Mouse (Mus musculus): ENCODE results near the gene 2810004N23Rik. TPM values are rescaled to one million over a fixed set of nuclear protein-coding genes. Genes with fewer than 3 reads are reported as not detected.

The 2810004N23Rik gene
- total and polyA plus RNA-seq, 3 experiments: 28.9 to 51.7 (median 47.3) TPM

- Histone ChIP-seq H3K36me3 (ENCODE audit: control insufficient read depth, insufficient read depth, low read length) (no peaks in the 10 kb centered on the region), H3K9ac (ENCODE audit: low read depth, low read length) (no peak overlapping the region), H3K27ac (no peak overlapping the region), H3K27me3 (ENCODE audit: control insufficient read depth, insufficient read depth, low read length) (peaks cover 24% of the 10 kb centered on the region), H3K4me3 (peak overlapping the region; percentile 3; the same call in 1 of the 2 replicates), H3K4me1 (ENCODE audit: control insufficient read depth, insufficient read depth, low read length) (no peaks in the 10 kb centered on the region), H3K79me2 (replicated peaks; ENCODE audit: control insufficient read depth, insufficient read depth, low read length) (no peaks in the 10 kb centered on the region)
- DNase-seq: peak in 1 of 2 experiments; percentile 23
- under 1% methylated on average over 78 of the region's 81 CpGs for WGBS
- intact Hi-C loops (cut with DNase I): no loop called here
- TF ChIP-seq CTCF (IDR thresholded peaks at IDR 0.05) (no peak), POLR2A (IDR thresholded peaks at IDR 0.05; ENCODE audit: insufficient read depth, low read depth, low read length) (no peak), EP300 (IDR thresholded peaks at IDR 0.05; ENCODE audit: insufficient read depth, low read depth, low read length) (no peak)
Observed at GRCm38 (mm10) chr8:124793661-124794485, 69.0 kb downstream of the 2810004N23Rik start.

GRCm38 (mm10) chr8:124793172-124793651 is 69.7 kb downstream of the 2810004N23Rik start:
- Histone ChIP-seq H3K4me3 (peak overlapping the region; percentile 46), H3K27ac (no peak overlapping the region), H3K36me3 (ENCODE audit: control insufficient read depth, insufficient read depth, low read length) (no peaks in the 10 kb centered on the region), H3K27me3 (ENCODE audit: control insufficient read depth, insufficient read depth, low read length) (peaks cover 24% of the 10 kb centered on the region), H3K9ac (ENCODE audit: low read depth, low read length) (no peak overlapping the region), H3K4me1 (ENCODE audit: control insufficient read depth, insufficient read depth, low read length) (no peaks in the 10 kb centered on the region), H3K79me2 (replicated peaks; ENCODE audit: control insufficient read depth, insufficient read depth, low read length) (no peaks in the 10 kb centered on the region)
- intact Hi-C loops (cut with DNase I): no loop called here
- under 1% methylated on average over 51 of the region's 51 CpGs for WGBS
- DNase-seq: peak; percentile 86 to 92
- TF ChIP-seq POLR2A (IDR thresholded peaks at IDR 0.05; ENCODE audit: insufficient read depth, low read depth, low read length) (no peak), CTCF (IDR thresholded peaks at IDR 0.05) (no peak), EP300 (IDR thresholded peaks at IDR 0.05; ENCODE audit: insufficient read depth, low read depth, low read length) (no peak)

GRCm38 (mm10) chr8:124792708-124793107 is 70.2 kb downstream of the 2810004N23Rik start, which contains the start of gene Trim67:
Gene Trim67 (plus strand): TSS chr8:124793092.
- TF ChIP-seq POLR2A (IDR thresholded peaks at IDR 0.05; ENCODE audit: insufficient read depth, low read depth, low read length): no peak
- no peak for TF ChIP-seq CTCF (IDR thresholded peaks at IDR 0.05)
- TF ChIP-seq EP300 (IDR thresholded peaks at IDR 0.05; ENCODE audit: insufficient read depth, low read depth, low read length): no peak
- no peaks in the 10 kb centered on the region for H3K4me1 ChIP-seq (ENCODE audit: control insufficient read depth, insufficient read depth, low read length)
- no peaks in the 10 kb centered on the region for H3K79me2 ChIP-seq (replicated peaks; ENCODE audit: control insufficient read depth, insufficient read depth, low read length)
- H3K36me3 ChIP-seq (ENCODE audit: control insufficient read depth, insufficient read depth, low read length): no peaks in the 10 kb centered on the region
- WGBS: 0% methylated on average over 37 of the region's 39 CpGs
- no peak within 1 kb of the TSS for H3K9ac ChIP-seq (ENCODE audit: low read depth, low read length)
- H3K27me3 ChIP-seq (ENCODE audit: control insufficient read depth, insufficient read depth, low read length): peaks cover 24% of the 10 kb centered on the region
- H3K4me3 ChIP-seq: peak within 1 kb of the TSS; percentile 46
- no peak within 1 kb of the TSS for H3K27ac ChIP-seq
- peak in 1 of 2 experiments; percentile 23 for DNase-seq
- intact Hi-C loops (cut with DNase I): no loop called here

- no peaks in the 10 kb centered on the region for H3K4me1 ChIP-seq (ENCODE audit: control insufficient read depth, insufficient read depth, low read length)
- no peak overlapping the region for H3K27ac ChIP-seq
- H3K9ac ChIP-seq (ENCODE audit: low read depth, low read length): no peak overlapping the region
- WGBS: 2% methylated on average over 32 of the region's 32 CpGs
- TF ChIP-seq EP300 (IDR thresholded peaks at IDR 0.05; ENCODE audit: insufficient read depth, low read depth, low read length) (no peak), POLR2A (IDR thresholded peaks at IDR 0.05; ENCODE audit: insufficient read depth, low read depth, low read length) (no peak), CTCF (IDR thresholded peaks at IDR 0.05) (no peak)
- H3K27me3 ChIP-seq (ENCODE audit: control insufficient read depth, insufficient read depth, low read length): peaks cover 24% of the 10 kb centered on the region
- intact Hi-C loops (cut with DNase I): no loop called here
- H3K79me2 ChIP-seq (replicated peaks; ENCODE audit: control insufficient read depth, insufficient read depth, low read length): no peaks in the 10 kb centered on the region
- no peak overlapping the region; the same call in 1 of the 2 replicates for H3K4me3 ChIP-seq
- DNase-seq: no peak
- no peaks in the 10 kb centered on the region for H3K36me3 ChIP-seq (ENCODE audit: control insufficient read depth, insufficient read depth, low read length)
Observed at GRCm38 (mm10) chr8:124792186-124792585, 70.7 kb downstream of the 2810004N23Rik start.

- no peaks in the 10 kb centered on the region for H3K79me2 ChIP-seq (replicated peaks; ENCODE audit: control insufficient read depth, insufficient read depth, low read length)
- no peak overlapping the region for H3K27ac ChIP-seq
- TF ChIP-seq CTCF (IDR thresholded peaks at IDR 0.05) (no peak), POLR2A (IDR thresholded peaks at IDR 0.05; ENCODE audit: insufficient read depth, low read depth, low read length) (no peak), EP300 (IDR thresholded peaks at IDR 0.05; ENCODE audit: insufficient read depth, low read depth, low read length) (no peak)
- H3K4me3 ChIP-seq: no peak overlapping the region
- H3K27me3 ChIP-seq (ENCODE audit: control insufficient read depth, insufficient read depth, low read length): peaks cover 24% of the 10 kb centered on the region
- 36% methylated on average over 4 of the region's 4 CpGs for WGBS
- DNase-seq: no peak
- no peak overlapping the region for H3K9ac ChIP-seq (ENCODE audit: low read depth, low read length)
- intact Hi-C loops (cut with DNase I): no loop called here
- H3K4me1 ChIP-seq (ENCODE audit: control insufficient read depth, insufficient read depth, low read length): no peaks in the 10 kb centered on the region
- H3K36me3 ChIP-seq (ENCODE audit: control insufficient read depth, insufficient read depth, low read length): no peaks in the 10 kb centered on the region
Observed at GRCm38 (mm10) chr8:124791751-124792150, 71.2 kb downstream of the 2810004N23Rik start.

GRCm38 (mm10) chr8:124790676-124791075 is 72.2 kb downstream of the 2810004N23Rik start:
- H3K79me2 ChIP-seq (replicated peaks; ENCODE audit: control insufficient read depth, insufficient read depth, low read length): no peaks in the 10 kb centered on the region
- H3K27ac ChIP-seq: no peak overlapping the region
- DNase-seq: no peak
- intact Hi-C loops (cut with DNase I): no loop called here
- 62% methylated on average over 4 of the region's 4 CpGs for WGBS
- no peak overlapping the region for H3K9ac ChIP-seq (ENCODE audit: low read depth, low read length)
- no peaks in the 10 kb centered on the region for H3K4me1 ChIP-seq (ENCODE audit: control insufficient read depth, insufficient read depth, low read length)
- TF ChIP-seq EP300 (IDR thresholded peaks at IDR 0.05; ENCODE audit: insufficient read depth, low read depth, low read length): no peak
- TF ChIP-seq POLR2A (IDR thresholded peaks at IDR 0.05; ENCODE audit: insufficient read depth, low read depth, low read length): no peak
- no peak for TF ChIP-seq CTCF (IDR thresholded peaks at IDR 0.05)
- H3K27me3 ChIP-seq (ENCODE audit: control insufficient read depth, insufficient read depth, low read length): peaks cover 24% of the 10 kb centered on the region
- H3K36me3 ChIP-seq (ENCODE audit: control insufficient read depth, insufficient read depth, low read length): no peaks in the 10 kb centered on the region
- no peak overlapping the region for H3K4me3 ChIP-seq

Other genes with a start within 250 kb of the 2810004N23Rik start
- gene 2310022B05Rik, start 199.8 kb downstream of the 2810004N23Rik start, total RNA-seq (2021): 10 to 100 TPM; 54.4 to 61.8 TPM
- 64.3 and 65.1 TPM in 2 replicates for gene 2310022B05Rik, start 199.8 kb downstream of the 2810004N23Rik start, polyA plus RNA-seq (2012; rRNA removed)
- 10 to 100 TPM; 14.7 to 15.1 TPM for gene Ttc13, start 141.1 kb downstream of the 2810004N23Rik start, total RNA-seq (2021)
- 8.1 and 13.1 TPM in 2 replicates for gene Ttc13, start 141.1 kb downstream of the 2810004N23Rik start, polyA plus RNA-seq (2012; rRNA removed)
- gene Arv1, start 141.0 kb downstream of the 2810004N23Rik start, total RNA-seq (2021): 1 to 10 TPM; 3.1 to 4.2 TPM
- 8.6 and 9.5 TPM in 2 replicates for gene Arv1, start 141.0 kb downstream of the 2810004N23Rik start, polyA plus RNA-seq (2012; rRNA removed)
- gene Fam89a, start 111.3 kb downstream of the 2810004N23Rik start, total RNA-seq (2021): 1 to 10 TPM; 1.6 to 2.1 TPM
- gene Fam89a, start 111.3 kb downstream of the 2810004N23Rik start, polyA plus RNA-seq (2012; rRNA removed): 1.8 and 3.2 TPM in 2 replicates
- under 1 TPM; 0.43 to 0.47 TPM for gene Trim67, start 70.0 kb downstream of the 2810004N23Rik start, total RNA-seq (2021)
- gene Trim67, start 70.0 kb downstream of the 2810004N23Rik start, polyA plus RNA-seq (2012; rRNA removed): 1.3 and 2.0 TPM in 2 replicates
- gene Gnpat, start 87 bp downstream of the 2810004N23Rik start, total RNA-seq (2021): 100 to 1,000 TPM; 169 to 189 TPM
- 199 and 263 TPM in 2 replicates for gene Gnpat, start 87 bp downstream of the 2810004N23Rik start, polyA plus RNA-seq (2012; rRNA removed)
- 10 to 100 TPM; 18.8 to 20.2 TPM for gene Exoc8, start 34.6 kb upstream of the 2810004N23Rik start, total RNA-seq (2021)
- 6.8 and 9.7 TPM in 2 replicates for gene Exoc8, start 34.6 kb upstream of the 2810004N23Rik start, polyA plus RNA-seq (2012; rRNA removed)
- gene Sprtn, start 34.8 kb upstream of the 2810004N23Rik start, total RNA-seq (2021): 10 to 100 TPM; 10.3 TPM
- gene Sprtn, start 34.8 kb upstream of the 2810004N23Rik start, polyA plus RNA-seq (2012; rRNA removed): 8.3 and 13.7 TPM in 2 replicates
- gene Egln1, start 86.2 kb upstream of the 2810004N23Rik start, total RNA-seq (2021): 100 to 1,000 TPM; 331 to 374 TPM
- gene Egln1, start 86.2 kb upstream of the 2810004N23Rik start, polyA plus RNA-seq (2012; rRNA removed): 146 and 227 TPM in 2 replicates
- 10 to 100 TPM; 66.3 to 73.1 TPM for gene Tsnax, start 149.9 kb upstream of the 2810004N23Rik start, total RNA-seq (2021)
- 43.2 and 78.8 TPM in 2 replicates for gene Tsnax, start 149.9 kb upstream of the 2810004N23Rik start, polyA plus RNA-seq (2012; rRNA removed)
- gene Disc1, start 191.1 kb upstream of the 2810004N23Rik start, total RNA-seq (2021): 1 to 10 TPM; 2.2 to 2.3 TPM
- 1.1 and 1.3 TPM in 2 replicates for gene Disc1, start 191.1 kb upstream of the 2810004N23Rik start, polyA plus RNA-seq (2012; rRNA removed)

Data from heart, adult 2 months (tissue).